Mouse (Mus musculus): ENCODE data around the gene Rnf135. TPM values are rescaled to one million over a fixed set of nuclear protein-coding genes. Genes with fewer than 3 reads are reported as not detected.

Gene Rnf135
- polyA plus RNA-seq (2012; rRNA removed), result 7.3 and 10.0 TPM in 2 replicates

- Histone ChIP-seq H3K36me3 (ENCODE audit: control insufficient read depth, insufficient read depth, low read length) (no peaks in the 10 kb centered on the region), H3K4me1 (ENCODE audit: control insufficient read depth, insufficient read depth, insufficient read length) (no peaks in the 10 kb centered on the region), H3K27me3 (ENCODE audit: control insufficient read depth, insufficient read depth, low read length) (no peaks in the 10 kb centered on the region), H3K4me3 (ENCODE audit: extremely low read depth, insufficient read depth, insufficient read length) (peak within 1 kb of the TSS; percentile 93), H3K27ac (ENCODE audit: insufficient read depth, low read length) (peak within 1 kb of the TSS; percentile 90)
- WGBS, result under 1% methylated on average over 33 of the region's 33 CpGs
- TF ChIP-seq CTCF (IDR thresholded peaks at IDR 0.05; ENCODE audit: extremely low read depth, insufficient read depth, insufficient read length, insufficient replicate concordance) (no peak), POLR2A (IDR thresholded peaks at IDR 0.05; ENCODE audit: low read depth, low read length) (peak; percentile 85)
- DNase-seq (ENCODE audit: low read depth in 1 of 2, low spot score in 2 of 2), result peak; percentile 66 to 85
These were observed at the start of gene Rnf135 for GRCm38 (mm10) chr11:80183705-80184255. Rnf135 (plus strand) TSS chr11:80183851.

GRCm38 (mm10) chr11:80134744-80135143, 48.9 kb upstream of the Rnf135 start:
- Histone ChIP-seq H3K27me3 (ENCODE audit: control insufficient read depth, insufficient read depth, low read length) (no peaks in the 10 kb centered on the region), H3K4me3 (ENCODE audit: extremely low read depth, insufficient read depth, insufficient read length) (no peak overlapping the region), H3K36me3 (ENCODE audit: control insufficient read depth, insufficient read depth, low read length) (peaks cover 7% of the 10 kb centered on the region), H3K27ac (ENCODE audit: insufficient read depth, low read length) (no peak overlapping the region), H3K4me1 (ENCODE audit: control insufficient read depth, insufficient read depth, insufficient read length) (no peaks in the 10 kb centered on the region)
- no peak for DNase-seq (ENCODE audit: low read depth in 1 of 2, low spot score in 2 of 2)
- 64% methylated on average over 4 of the region's 4 CpGs for WGBS
- TF ChIP-seq CTCF (IDR thresholded peaks at IDR 0.05; ENCODE audit: extremely low read depth, insufficient read depth, insufficient read length, insufficient replicate concordance) (no peak), POLR2A (IDR thresholded peaks at IDR 0.05; ENCODE audit: low read depth, low read length) (no peak)

DNA sequence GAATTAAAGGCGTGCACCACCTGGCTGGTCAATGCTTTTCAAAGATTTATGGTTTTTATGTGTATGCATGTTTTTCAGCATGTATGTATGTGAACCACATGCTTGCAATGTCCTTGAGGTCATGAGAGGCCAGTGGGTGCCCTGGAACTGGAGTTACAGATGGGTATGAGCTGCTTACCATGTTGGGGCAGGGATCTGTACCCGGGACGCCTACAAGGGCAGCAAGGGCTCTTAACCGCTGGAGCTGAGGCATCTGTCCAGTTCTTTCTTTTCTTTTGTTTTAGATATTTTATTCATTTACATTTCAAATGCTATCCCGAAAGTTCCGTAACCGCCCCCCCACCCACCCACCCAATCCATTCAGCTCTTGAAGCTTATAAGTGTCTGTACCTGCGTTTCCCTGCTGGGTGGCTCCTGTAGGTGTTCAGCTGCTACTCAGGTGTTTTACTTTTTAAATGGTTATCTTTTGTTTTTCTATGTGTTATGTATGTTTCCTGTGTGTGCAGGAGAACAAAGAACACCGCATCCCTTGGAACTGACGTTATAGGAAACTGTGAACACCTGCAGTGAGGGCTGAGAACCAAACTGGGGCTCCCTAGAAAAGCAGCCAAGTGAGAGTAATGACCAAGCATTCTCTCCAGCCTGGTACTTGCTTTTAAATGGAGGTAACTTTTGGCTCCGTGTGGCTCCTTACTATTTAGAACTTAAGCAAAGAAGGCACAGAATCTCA, 47.5 kb upstream of the Rnf135 start:
- H3K27me3 ChIP-seq (ENCODE audit: control insufficient read depth, insufficient read depth, low read length), result no peaks in the 10 kb centered on the region
- no peak for TF ChIP-seq POLR2A (IDR thresholded peaks at IDR 0.05; ENCODE audit: low read depth, low read length)
- no peak for TF ChIP-seq CTCF (IDR thresholded peaks at IDR 0.05; ENCODE audit: extremely low read depth, insufficient read depth, insufficient read length, insufficient replicate concordance)
- H3K36me3 ChIP-seq (ENCODE audit: control insufficient read depth, insufficient read depth, low read length), result peaks cover 7% of the 10 kb centered on the region
- no peak for DNase-seq (ENCODE audit: low read depth in 1 of 2, low spot score in 2 of 2)
- no peaks in the 10 kb centered on the region for H3K4me1 ChIP-seq (ENCODE audit: control insufficient read depth, insufficient read depth, insufficient read length)
- no peak overlapping the region for H3K27ac ChIP-seq (ENCODE audit: insufficient read depth, low read length)
- no peak overlapping the region; the same call in 1 of the 2 replicates for H3K4me3 ChIP-seq (ENCODE audit: extremely low read depth, insufficient read depth, insufficient read length)
- 89% methylated on average over 11 of the region's 11 CpGs for whole genome bisulfite sequencing

DNA sequence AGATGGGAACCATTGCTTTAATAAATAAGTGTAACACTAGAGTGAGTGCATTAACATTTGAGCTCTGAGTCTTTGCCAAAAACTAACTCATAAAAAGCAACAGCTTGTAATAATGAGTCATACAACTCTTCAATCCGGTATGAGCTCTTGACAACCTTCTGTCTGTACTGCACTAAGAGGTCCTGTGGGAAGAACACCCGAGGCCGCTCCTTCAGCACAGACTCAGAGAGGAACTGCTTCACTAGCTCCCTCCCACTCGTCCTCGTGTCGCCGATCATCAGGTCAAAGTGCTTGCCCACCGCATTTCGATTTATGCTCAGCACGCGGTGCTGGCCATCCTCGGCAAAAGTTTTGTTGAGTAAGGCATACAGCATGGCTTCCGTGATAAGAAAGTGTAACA, 46.9 kb upstream of the Rnf135 start:
- Histone ChIP-seq H3K4me3 (ENCODE audit: extremely low read depth, insufficient read depth, insufficient read length) (no peak overlapping the region), H3K4me1 (ENCODE audit: control insufficient read depth, insufficient read depth, insufficient read length) (no peaks in the 10 kb centered on the region), H3K36me3 (ENCODE audit: control insufficient read depth, insufficient read depth, low read length) (peaks cover 7% of the 10 kb centered on the region), H3K27ac (ENCODE audit: insufficient read depth, low read length) (no peak overlapping the region), H3K27me3 (ENCODE audit: control insufficient read depth, insufficient read depth, low read length) (no peaks in the 10 kb centered on the region)
- 93% methylated on average over 13 of the region's 13 CpGs for WGBS
- TF ChIP-seq POLR2A (IDR thresholded peaks at IDR 0.05; ENCODE audit: low read depth, low read length), result no peak
- TF ChIP-seq CTCF (IDR thresholded peaks at IDR 0.05; ENCODE audit: extremely low read depth, insufficient read depth, insufficient read length, insufficient replicate concordance), result no peak
- no peak for DNase-seq (ENCODE audit: low read depth in 1 of 2, low spot score in 2 of 2)

DNA sequence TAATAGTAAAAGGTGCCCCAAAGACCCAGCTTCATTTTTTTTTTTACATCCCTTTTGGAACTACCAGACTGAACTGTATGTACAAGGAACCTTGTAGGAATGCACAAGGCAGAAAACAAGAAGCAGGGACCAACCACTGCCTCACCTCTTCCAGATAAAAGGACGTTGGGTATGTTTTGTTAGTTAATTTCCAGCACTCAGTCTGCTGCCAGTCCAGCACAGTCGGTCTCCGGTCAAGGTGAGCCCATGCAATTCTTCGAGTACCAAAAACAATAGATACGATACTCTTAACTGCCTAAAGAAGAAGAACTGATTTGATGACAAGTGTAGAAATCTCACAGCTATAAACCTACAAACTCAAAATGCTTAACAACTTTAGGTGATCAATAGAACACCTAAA, 45.9 kb upstream of the Rnf135 start:
- Histone ChIP-seq H3K4me1 (ENCODE audit: control insufficient read depth, insufficient read depth, insufficient read length) (peaks cover 2% of the 10 kb centered on the region; the same call in 1 of the 2 replicates), H3K36me3 (ENCODE audit: control insufficient read depth, insufficient read depth, low read length) (peaks cover 7% of the 10 kb centered on the region), H3K27me3 (ENCODE audit: control insufficient read depth, insufficient read depth, low read length) (no peaks in the 10 kb centered on the region), H3K4me3 (ENCODE audit: extremely low read depth, insufficient read depth, insufficient read length) (no peak overlapping the region), H3K27ac (ENCODE audit: insufficient read depth, low read length) (no peak overlapping the region)
- DNase-seq (ENCODE audit: low read depth in 1 of 2, low spot score in 2 of 2), result no peak
- WGBS, result 94% methylated on average over 5 of the region's 5 CpGs
- TF ChIP-seq CTCF (IDR thresholded peaks at IDR 0.05; ENCODE audit: extremely low read depth, insufficient read depth, insufficient read length, insufficient replicate concordance) (no peak), POLR2A (IDR thresholded peaks at IDR 0.05; ENCODE audit: low read depth, low read length) (no peak)

GRCm38 (mm10) chr11:80141825-80142521, 41.7 kb upstream of the Rnf135 start, which contains the start of gene Tefm:
Tefm (minus strand) TSS chr11:80142175.
- H3K4me3 ChIP-seq (ENCODE audit: extremely low read depth, insufficient read depth, insufficient read length), result peak within 1 kb of the TSS; percentile 84
- peaks cover 6% of the 10 kb centered on the region; the same call in 1 of the 2 replicates for H3K4me1 ChIP-seq (ENCODE audit: control insufficient read depth, insufficient read depth, insufficient read length)
- H3K27ac ChIP-seq (ENCODE audit: insufficient read depth, low read length), result peak within 1 kb of the TSS; percentile 69
- H3K27me3 ChIP-seq (ENCODE audit: control insufficient read depth, insufficient read depth, low read length), result no peaks in the 10 kb centered on the region
- peaks cover 1% of the 10 kb centered on the region; the same call in 1 of the 2 replicates for H3K36me3 ChIP-seq (ENCODE audit: control insufficient read depth, insufficient read depth, low read length)
- DNase-seq (ENCODE audit: low read depth in 1 of 2, low spot score in 2 of 2), result peak; percentile 61 to 65
- 1% methylated on average over 40 of the region's 40 CpGs for WGBS
- no peak for TF ChIP-seq CTCF (IDR thresholded peaks at IDR 0.05; ENCODE audit: extremely low read depth, insufficient read depth, insufficient read length, insufficient replicate concordance)
- peak; percentile 63 for TF ChIP-seq POLR2A (IDR thresholded peaks at IDR 0.05; ENCODE audit: low read depth, low read length)

Measured in spleen, adult 2 months (tissue).